Mouse (Mus musculus) liver, postnatal 0 days (tissue): ENCODE measurements around the gene Cdc7. TPM values are rescaled to one million over a fixed set of nuclear protein-coding genes. Genes with fewer than 3 reads are reported as not detected.

ENCODE experiments used
- ATAC-seq: fragments of 200-750 bp; cut with Nextera tagmentation; 2 replicates; pipeline ENCODE4 v1.8.0; 2017; ENCODE audit warnings: mild to moderate bottlenecking, moderate library complexity
- DNase-seq: peaks from one replicate; pipeline ENCODE4 v3.0.0-alpha.2; 2016
- H3K27ac ChIP-seq: fragments of 300-500 bp; sonication (generic); 2 replicates; pipeline ENCODE4 v1.5.1; 2014; ENCODE audit warnings: antibody characterized with exemption, moderate library complexity, mild to moderate bottlenecking, low read depth
- H3K27me3 ChIP-seq: fragments of 300-500 bp; sonication (generic); 2 replicates; pipeline ENCODE4 v1.6.1; 2014; ENCODE audit warnings: low read length, control low read depth, mixed read lengths; ENCODE audit not compliant: insufficient read depth
- H3K36me3 ChIP-seq: fragments of 300-500 bp; sonication (generic); replicated peaks from 2 replicates; pipeline ENCODE4 v1.6.1; 2014; ENCODE audit warnings: mild to moderate bottlenecking, control low read depth, low read length, moderate library complexity, mixed read lengths; ENCODE audit not compliant: insufficient read depth
- H3K4me1 ChIP-seq: fragments of 300-500 bp; sonication (generic); 2 replicates; pipeline ENCODE4 v1.6.1; 2014; ENCODE audit warnings: antibody characterized with exemption, mild to moderate bottlenecking, control low read depth; ENCODE audit not compliant: insufficient read depth
- H3K4me2 ChIP-seq: fragments of 300-500 bp; sonication (generic); 2 replicates; pipeline ENCODE4 v1.6.1; 2014; ENCODE audit warnings: low read depth, mild to moderate bottlenecking, low read length, moderate library complexity, mixed read lengths
- H3K4me3 ChIP-seq: fragments of 300-500 bp; sonication (generic); 2 replicates; pipeline ENCODE4 v1.5.1; 2014; ENCODE audit warnings: low read depth, low read length
- H3K9ac ChIP-seq: fragments of 300-500 bp; sonication (generic); replicated peaks from 2 replicates; pipeline ENCODE4 v1.6.1; 2014; ENCODE audit warnings: mild to moderate bottlenecking, moderate library complexity
- H3K9me3 ChIP-seq: fragments of 300-500 bp; sonication (generic); 2 replicates; pipeline ENCODE4 v1.6.1; 2016; ENCODE audit warnings: mild to moderate bottlenecking, control low read depth, low read length, mixed read lengths
- CTCF ChIP-seq: sonication (generic); IDR thresholded peaks from 2 replicates; pipeline ENCODE4 v1.5.1; 2016; ENCODE audit warnings: antibody characterized with exemption, low read depth
- EP300 ChIP-seq: IDR thresholded peaks from 2 replicates; pipeline ENCODE4 v1.6.1; 2016; ENCODE audit warnings: antibody characterized with exemption, low read depth, mild to moderate bottlenecking
- WGBS: fragments of 180-500 bp; shearing (Covaris S2); extraction: QIAGEN DNeasy Blood & Tissue Kit; methylation state at CpG from one replicate; pipeline ENCODE4 v1.1.7; 2014; ENCODE audit not compliant: insufficient replicate concordance; 5-methylcytosine and 5-hydroxymethylcytosine counted together
- polyA plus RNA-seq: library from polyadenylated mRNA; unstranded; fragments of >200 nt; fragmentation: Nextera tagmentation; extraction: Ambion mirVana; gene quantifications from 2 replicates; pipeline ENCODE4 v1.2.1, GENCODE M21; 2015

Cdc7 gene
- polyA plus RNA-seq, 1 experiment from 2014 or later, result 6.2 TPM

DNA sequence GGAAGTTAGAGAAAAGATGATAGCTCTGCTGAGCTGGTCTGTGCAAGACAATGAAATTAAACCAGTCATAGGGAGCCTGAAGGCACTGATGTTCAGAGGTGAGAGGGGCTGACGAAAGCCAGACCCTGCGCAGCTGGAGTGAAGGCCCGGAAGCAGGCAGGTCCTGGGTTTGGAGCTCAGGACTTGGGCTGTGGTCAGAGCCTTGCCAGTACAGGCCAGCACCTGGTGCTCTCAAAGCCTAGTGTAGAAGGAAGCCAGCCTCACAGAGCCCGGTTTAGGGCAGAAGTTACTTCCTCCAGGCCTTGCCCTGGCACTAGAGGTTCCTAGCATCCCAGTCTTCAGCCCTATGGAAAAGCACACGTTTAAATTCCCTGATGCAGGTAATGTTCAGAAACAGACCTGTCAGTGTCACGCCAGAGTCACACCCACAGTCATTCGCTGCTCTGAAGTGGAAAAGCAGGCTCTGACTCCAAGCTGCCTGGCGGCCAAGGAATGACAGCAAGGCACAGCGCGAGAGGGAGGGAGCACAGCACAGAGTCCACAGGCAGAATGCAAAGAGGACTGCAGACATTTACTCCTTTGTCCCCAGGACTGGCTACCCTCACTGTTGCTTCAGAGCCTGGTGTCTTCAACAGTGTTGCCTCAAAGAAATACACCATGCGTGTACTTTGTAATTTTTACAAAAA is 48.1 kb downstream of the Cdc7 start:
- Histone ChIP-seq H3K9me3 (no peaks in the 10 kb centered on the region), H3K27me3 (no peaks in the 10 kb centered on the region), H3K4me1 (peaks cover 12% of the 10 kb centered on the region), H3K27ac (no peak overlapping the region), H3K36me3 (no peaks in the 10 kb centered on the region), H3K4me3 (no peak overlapping the region), H3K9ac (no peak overlapping the region), H3K4me2 (no peak overlapping the region)
- 43% methylated on average over 11 of the region's 11 CpGs for WGBS
- DNase-seq, result peak; percentile 14
- 0 out of 2 replicates have a peak, but pooled peaks have one; percentile 15 for ATAC-seq
- TF ChIP-seq CTCF (no peak), EP300 (no peak)

DNA sequence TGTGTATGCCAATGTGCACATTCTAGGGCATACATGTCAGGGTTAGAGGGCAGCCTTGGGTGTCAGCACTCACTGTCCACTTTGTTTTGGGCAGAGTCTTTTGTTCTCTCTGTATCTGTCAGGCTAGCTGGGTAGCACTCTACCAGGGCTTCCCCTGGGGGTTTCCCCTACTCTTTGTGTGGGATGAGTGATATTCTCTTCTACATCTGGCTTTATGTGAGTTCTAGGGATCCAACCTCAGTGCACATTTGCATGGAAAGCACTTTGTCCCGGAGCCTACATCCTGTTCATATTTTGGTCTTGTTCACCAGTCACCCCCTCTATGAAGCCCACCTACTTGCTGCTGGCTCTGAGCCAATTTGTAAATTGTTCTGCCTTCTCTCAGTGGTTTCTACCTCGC is 49.3 kb downstream of the Cdc7 start:
- DNase-seq, result no peak
- ATAC-seq, result no peak
- H3K36me3 ChIP-seq, result no peaks in the 10 kb centered on the region
- no peaks in the 10 kb centered on the region for H3K27me3 ChIP-seq
- H3K4me1 ChIP-seq, result peaks cover 12% of the 10 kb centered on the region
- WGBS, result 77% methylated on average over 2 of the region's 2 CpGs
- H3K4me2 ChIP-seq, result no peak overlapping the region
- H3K4me3 ChIP-seq, result no peak overlapping the region
- TF ChIP-seq EP300, result no peak
- no peak for TF ChIP-seq CTCF
- H3K27ac ChIP-seq, result no peak overlapping the region
- no peak overlapping the region for H3K9ac ChIP-seq
- no peaks in the 10 kb centered on the region for H3K9me3 ChIP-seq

DNA sequence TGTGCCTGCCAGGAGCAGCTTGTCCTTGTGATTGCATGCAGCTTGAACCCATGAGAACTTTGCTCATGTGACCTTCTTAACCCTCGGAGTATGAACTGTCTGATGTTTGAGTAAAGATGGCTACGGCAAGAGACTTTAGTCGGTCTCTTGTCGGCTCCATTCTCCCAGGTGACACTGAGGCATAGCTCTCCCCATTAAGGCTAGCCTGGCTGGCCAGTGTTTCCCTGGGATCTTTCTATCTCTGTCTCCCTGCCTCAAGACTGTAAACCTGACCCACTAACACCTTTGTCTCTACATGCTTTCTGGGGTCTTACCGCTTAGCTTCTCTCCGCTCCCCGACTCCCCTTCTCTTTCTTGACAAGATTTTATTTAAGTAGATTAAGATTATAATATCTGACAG is 50.0 kb downstream of the Cdc7 start:
- ATAC-seq, result no peak

DNA sequence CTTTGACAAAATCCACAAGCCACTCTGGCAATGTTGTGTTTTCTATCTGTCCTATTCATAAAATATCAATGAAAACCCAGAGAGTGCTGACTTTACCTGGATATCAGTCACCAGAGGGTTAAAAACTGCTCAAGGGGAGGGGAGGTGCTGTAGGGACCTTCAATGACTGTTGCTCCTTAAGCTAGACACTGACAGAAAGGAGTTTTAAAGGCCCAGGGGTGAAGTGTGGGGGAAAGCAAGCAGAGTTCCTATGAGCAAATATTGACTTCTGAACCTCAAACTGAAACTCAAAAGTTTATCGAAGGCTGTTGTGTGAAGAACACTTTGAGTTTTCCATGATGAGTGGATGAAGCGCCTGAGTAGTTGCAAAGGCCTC is 50.9 kb downstream of the Cdc7 start:
- 17% methylated on average over 2 of the region's 2 CpGs for WGBS
- Histone ChIP-seq H3K27ac (no peak overlapping the region), H3K9me3 (no peaks in the 10 kb centered on the region), H3K4me3 (no peak overlapping the region), H3K36me3 (no peaks in the 10 kb centered on the region), H3K27me3 (no peaks in the 10 kb centered on the region), H3K4me1 (peaks cover 12% of the 10 kb centered on the region), H3K9ac (no peak overlapping the region), H3K4me2 (peak overlapping the region; percentile 29)
- DNase-seq, result no peak
- ATAC-seq, result no peak
- no peak for TF ChIP-seq CTCF
- TF ChIP-seq EP300, result no peak

More for the DNA sequence above, 50.0 kb downstream of the Cdc7 start:
- no peak overlapping the region for H3K4me3 ChIP-seq
- H3K4me2 ChIP-seq, result no peak overlapping the region
- no peaks in the 10 kb centered on the region for H3K36me3 ChIP-seq
- peak; percentile 3 for DNase-seq
- H3K27me3 ChIP-seq, result no peaks in the 10 kb centered on the region
- peaks cover 12% of the 10 kb centered on the region for H3K4me1 ChIP-seq
- no peak overlapping the region for H3K9ac ChIP-seq
- 82% methylated on average over 7 of the region's 7 CpGs for WGBS
- H3K27ac ChIP-seq, result no peak overlapping the region
- H3K9me3 ChIP-seq, result no peaks in the 10 kb centered on the region
- TF ChIP-seq CTCF (no peak), EP300 (no peak)

DNA sequence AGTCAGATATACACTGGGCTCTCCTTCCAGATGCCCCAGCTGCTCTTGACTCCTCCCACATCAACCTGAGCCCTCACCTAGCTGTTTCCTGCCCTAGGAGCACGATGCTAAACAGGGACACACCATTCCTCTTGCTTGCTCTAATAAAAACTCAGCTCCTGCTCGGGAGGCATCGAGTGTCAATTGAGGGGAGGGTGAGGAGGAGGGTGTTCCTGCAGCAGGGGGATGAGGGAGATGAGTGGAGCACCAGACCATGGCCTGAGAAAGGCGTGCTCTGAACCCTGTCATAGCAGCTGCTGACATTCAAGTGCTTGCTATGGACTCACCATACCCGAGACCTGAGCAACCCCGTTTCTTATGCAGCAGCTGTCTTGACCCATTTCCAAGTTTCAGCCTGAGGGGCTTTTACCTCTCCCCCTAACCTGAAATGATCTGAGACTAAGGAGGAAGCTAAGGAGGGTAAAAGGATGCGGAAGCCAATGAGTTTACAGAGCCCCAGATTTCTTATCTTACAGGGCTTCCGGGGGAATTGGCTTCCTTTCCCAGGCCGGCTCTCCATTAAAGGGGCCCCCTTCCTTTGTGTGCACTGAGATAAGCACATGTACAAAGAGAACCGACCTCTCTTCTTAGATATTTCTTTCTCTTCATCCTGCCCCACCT is 51.4 kb downstream of the Cdc7 start:
- TF ChIP-seq EP300, result no peak
- TF ChIP-seq CTCF, result no peak
- Histone ChIP-seq H3K9me3 (no peaks in the 10 kb centered on the region), H3K9ac (no peak overlapping the region), H3K27ac (no peak overlapping the region), H3K4me1 (peaks cover 12% of the 10 kb centered on the region), H3K4me2 (peak overlapping the region; percentile 29), H3K27me3 (no peaks in the 10 kb centered on the region), H3K36me3 (no peaks in the 10 kb centered on the region), H3K4me3 (no peak overlapping the region)
- WGBS, result 7% methylated on average over 10 of the region's 10 CpGs
- ATAC-seq, result peak; percentile 64; the same call in 1 of the 2 replicates
- DNase-seq, result peak; percentile 14

DNA sequence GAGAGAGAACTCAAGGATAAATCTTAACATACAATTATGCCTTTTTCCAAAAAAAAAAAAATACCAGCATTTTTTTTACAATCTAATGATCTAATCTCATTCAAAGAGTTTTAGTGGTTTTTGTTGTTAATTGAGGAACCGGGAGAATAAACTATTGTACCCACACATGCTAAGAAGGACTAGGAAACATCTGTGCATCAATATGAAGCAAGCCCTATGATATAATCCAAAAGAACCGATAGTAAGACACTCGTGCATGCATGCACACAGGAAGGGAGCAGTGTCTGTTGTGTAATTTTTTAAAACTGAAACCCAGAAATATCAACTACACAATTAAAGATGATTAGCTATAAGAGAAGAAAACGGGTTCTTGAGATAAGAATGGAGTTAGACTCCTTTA is 52.4 kb downstream of the Cdc7 start:
- DNase-seq, result no peak
- Histone ChIP-seq H3K9ac (no peak overlapping the region), H3K4me3 (no peak overlapping the region), H3K27ac (no peak overlapping the region), H3K9me3 (no peaks in the 10 kb centered on the region), H3K4me1 (peaks cover 12% of the 10 kb centered on the region), H3K36me3 (no peaks in the 10 kb centered on the region), H3K27me3 (no peaks in the 10 kb centered on the region), H3K4me2 (no peak overlapping the region)
- no peak for ATAC-seq
- no peak for TF ChIP-seq CTCF
- WGBS, result 34% methylated on average over 4 of the region's 4 CpGs
